Mouse (Mus musculus) embryonic facial prominence, embryonic 12.5 days (tissue): ENCODE data around the gene Rhot2. TPM values are rescaled to one million over a fixed set of nuclear protein-coding genes. Genes with fewer than 3 reads are reported as not detected.
"Not testable (repeated sequence)": the region's sequence is repeated elsewhere in the genome, so short reads cannot be mapped to it uniquely, and the experiment has no call there.

Experiments used
- ATAC-seq: fragments of 200-750 bp; cut with Nextera tagmentation; 2 replicates; pipeline ENCODE4 v1.8.0; 2017; ENCODE audit not compliant: insufficient number of reproducible peaks, insufficient read depth, low FRiP score, low TSS enrichment
- H3K27ac ChIP-seq: fragments of 300-500 bp; sonication (generic); 2 replicates; pipeline ENCODE4 v1.5.1; 2016; ENCODE audit warnings: mild to moderate bottlenecking
- H3K27me3 ChIP-seq: fragments of 300-500 bp; sonication (generic); 2 replicates; pipeline ENCODE4 v1.6.1; 2016; ENCODE audit warnings: mild to moderate bottlenecking, moderate library complexity
- H3K36me3 ChIP-seq: fragments of 300-500 bp; sonication (generic); 2 replicates; pipeline ENCODE4 v1.6.1; 2016; ENCODE audit warnings: mild to moderate bottlenecking
- H3K4me1 ChIP-seq: fragments of 300-500 bp; sonication (generic); 2 replicates; pipeline ENCODE4 v1.6.1; 2016
- H3K4me2 ChIP-seq: fragments of 300-500 bp; sonication (generic); replicated peaks from 2 replicates; pipeline ENCODE4 v1.6.1; 2016; ENCODE audit warnings: mild to moderate bottlenecking, moderate library complexity
- H3K4me3 ChIP-seq: fragments of 300-500 bp; sonication (generic); 2 replicates; pipeline ENCODE4 v1.5.1; 2016; ENCODE audit warnings: mild to moderate bottlenecking
- H3K9ac ChIP-seq: fragments of 300-500 bp; sonication (generic); 2 replicates; pipeline ENCODE4 v1.6.1; 2016; ENCODE audit warnings: mild to moderate bottlenecking, moderate library complexity
- H3K9me3 ChIP-seq: fragments of 300-500 bp; sonication (generic); 2 replicates; pipeline ENCODE4 v1.6.1; 2016; ENCODE audit warnings: mild to moderate bottlenecking, moderate library complexity
- WGBS: fragments of 180-500 bp; shearing (Covaris S2); methylation state at CpG from one replicate; pipeline ENCODE4 v1.1.7; 2016; 5-methylcytosine and 5-hydroxymethylcytosine counted together
- polyA plus RNA-seq: library from polyadenylated mRNA; unstranded; fragments of >200 nt; fragmentation: Nextera tagmentation; extraction: Ambion mirVana; gene quantifications from 2 replicates; pipeline ENCODE4 v1.2.1, GENCODE M21; 2016

The Rhot2 gene
- polyA plus RNA-seq, 1 experiment from 2014 or later = 23.0 TPM

- Histone ChIP-seq H3K4me3 (peak within 1 kb of the TSS; percentile 64), H3K4me1 (peaks cover 28% of the 10 kb centered on the region), H3K36me3 (peaks cover 30% of the 10 kb centered on the region), H3K9ac (peak within 1 kb of the TSS; percentile 70), H3K9me3 (no peaks in the 10 kb centered on the region), H3K4me2 (peak within 1 kb of the TSS; percentile 96), H3K27ac (peak within 1 kb of the TSS; percentile 57; the same call in 1 of the 2 replicates), H3K27me3 (peaks cover 28% of the 10 kb centered on the region)
- under 1% methylated on average over 18 of the region's 18 CpGs for WGBS
- no peak for ATAC-seq
Measured at GRCm38 (mm10) chr17:25823452-25823851, 21.2 kb downstream of the Rhot2 start, which contains the start of gene Wdr24. TSS of gene Wdr24 (plus strand) at chr17:25823627.

GRCm38 (mm10) chr17:25818851-25819780 is 25.5 kb downstream of the Rhot2 start:
- no peak for ATAC-seq

GRCm38 (mm10) chr17:25817662-25818061 is 27.0 kb downstream of the Rhot2 start:
- H3K9ac ChIP-seq = no peak overlapping the region
- H3K27me3 ChIP-seq = peaks cover 56% of the 10 kb centered on the region
- no peak overlapping the region for H3K4me2 ChIP-seq
- WGBS = 77% methylated on average over 11 of the region's 11 CpGs
- H3K9me3 ChIP-seq = no peaks in the 10 kb centered on the region
- ATAC-seq = no peak
- no peaks in the 10 kb centered on the region for H3K36me3 ChIP-seq
- no peaks in the 10 kb centered on the region; the same call in 1 of the 2 replicates for H3K4me1 ChIP-seq
- no peak overlapping the region for H3K27ac ChIP-seq
- no peak overlapping the region for H3K4me3 ChIP-seq

More at GRCm38 (mm10) chr17:25818851-25819780, 25.5 kb downstream of the Rhot2 start:
- no peak overlapping the region for H3K27ac ChIP-seq
- H3K9ac ChIP-seq = 0 out of 2 replicates have a peak overlapping the region, but pooled peaks have one; percentile 7
- peak overlapping the region; percentile 30 for H3K4me2 ChIP-seq
- peaks cover 49% of the 10 kb centered on the region for H3K27me3 ChIP-seq
- H3K36me3 ChIP-seq = no peaks in the 10 kb centered on the region
- no peaks in the 10 kb centered on the region for H3K9me3 ChIP-seq
- 0 out of 2 replicates have a peak overlapping the region, but pooled peaks have one; percentile 6 for H3K4me3 ChIP-seq
- H3K4me1 ChIP-seq = peaks cover 3% of the 10 kb centered on the region
- WGBS = 6% methylated on average over 46 of the region's 46 CpGs

- Histone ChIP-seq H3K4me2 (no peak overlapping the region), H3K9me3 (no peaks in the 10 kb centered on the region), H3K9ac (no peak overlapping the region), H3K4me1 (peaks cover 7% of the 10 kb centered on the region; the same call in 1 of the 2 replicates), H3K27ac (no peak overlapping the region), H3K4me3 (no peak overlapping the region), H3K27me3 (peaks cover 63% of the 10 kb centered on the region), H3K36me3 (no peaks in the 10 kb centered on the region)
- ATAC-seq = no peak
- WGBS = 2% methylated on average over 20 of the region's 20 CpGs
Measured at GRCm38 (mm10) chr17:25813471-25813870, 31.2 kb downstream of the Rhot2 start.

GRCm38 (mm10) chr17:25810890-25811289 is 33.8 kb downstream of the Rhot2 start:
- 70% methylated on average over 4 of the region's 4 CpGs for WGBS
- no peaks in the 10 kb centered on the region for H3K36me3 ChIP-seq
- ATAC-seq = no peak
- peaks cover 7% of the 10 kb centered on the region; the same call in 1 of the 2 replicates for H3K4me1 ChIP-seq
- no peak overlapping the region for H3K9ac ChIP-seq
- H3K27me3 ChIP-seq = peaks cover 52% of the 10 kb centered on the region
- no peaks in the 10 kb centered on the region for H3K9me3 ChIP-seq
- no peak overlapping the region for H3K4me3 ChIP-seq
- H3K27ac ChIP-seq = no peak overlapping the region
- no peak overlapping the region for H3K4me2 ChIP-seq

GRCm38 (mm10) chr17:25809606-25810340 is 34.9 kb downstream of the Rhot2 start:
- WGBS = 12% methylated on average over 25 of the region's 25 CpGs
- H3K36me3 ChIP-seq = no peaks in the 10 kb centered on the region
- H3K4me1 ChIP-seq = peaks cover 7% of the 10 kb centered on the region; the same call in 1 of the 2 replicates
- H3K27me3 ChIP-seq = peaks cover 49% of the 10 kb centered on the region
- H3K9ac ChIP-seq = peak overlapping the region; percentile 80
- peak overlapping the region; percentile 72 for H3K4me3 ChIP-seq
- no peaks in the 10 kb centered on the region for H3K9me3 ChIP-seq
- 0 out of 2 replicates have a peak overlapping the region, but pooled peaks have one; percentile 65 for H3K27ac ChIP-seq
- H3K4me2 ChIP-seq = peak overlapping the region; percentile 97
- ATAC-seq = peak; percentile 37; the same call in 1 of the 2 replicates

GRCm38 (mm10) chr17:25808789-25809605 is 35.7 kb downstream of the Rhot2 start, which contains the start of gene Fbxl16:
TSS of gene Fbxl16 (plus strand) at chr17:25809085.
- ATAC-seq = peak; percentile 61
- Histone ChIP-seq H3K36me3 (no peaks in the 10 kb centered on the region), H3K27ac (peak within 1 kb of the TSS; percentile 65), H3K4me3 (peak within 1 kb of the TSS; percentile 72), H3K4me1 (peaks cover 7% of the 10 kb centered on the region; the same call in 1 of the 2 replicates), H3K9ac (peak within 1 kb of the TSS; percentile 80), H3K9me3 (no peaks in the 10 kb centered on the region), H3K27me3 (peaks cover 53% of the 10 kb centered on the region), H3K4me2 (peak within 1 kb of the TSS; percentile 97)
- under 1% methylated on average over 84 of the region's 100 CpGs for WGBS

GRCm38 (mm10) chr17:25808028-25808427 is 36.6 kb downstream of the Rhot2 start:
- H3K4me2 ChIP-seq = peak overlapping the region; percentile 97
- peak overlapping the region; percentile 72 for H3K4me3 ChIP-seq
- H3K27ac ChIP-seq = no peak overlapping the region
- 41% methylated on average over 5 of the region's 5 CpGs for WGBS
- H3K36me3 ChIP-seq = no peaks in the 10 kb centered on the region
- peak overlapping the region; percentile 80; the same call in 1 of the 2 replicates for H3K9ac ChIP-seq
- H3K9me3 ChIP-seq = no peaks in the 10 kb centered on the region
- peaks cover 50% of the 10 kb centered on the region for H3K27me3 ChIP-seq
- H3K4me1 ChIP-seq = peaks cover 7% of the 10 kb centered on the region; the same call in 1 of the 2 replicates
- ATAC-seq = no peak

- not testable (repeated sequence) for H3K27ac ChIP-seq, H3K36me3 ChIP-seq, H3K4me2 ChIP-seq, H3K4me3 ChIP-seq, H3K4me1 ChIP-seq, H3K9me3 ChIP-seq, ATAC-seq, H3K9ac ChIP-seq
- peaks cover 44% of the 10 kb centered on the region for H3K27me3 ChIP-seq
- 44% methylated on average over 2 of the region's 2 CpGs for WGBS
Measured at GRCm38 (mm10) chr17:25807452-25807851, 37.2 kb downstream of the Rhot2 start.

- H3K4me1 ChIP-seq = peaks cover 7% of the 10 kb centered on the region; the same call in 1 of the 2 replicates
- 85% methylated on average over 4 of the region's 4 CpGs for WGBS
- no peak overlapping the region for H3K4me3 ChIP-seq
- H3K36me3 ChIP-seq = no peaks in the 10 kb centered on the region
- no peak overlapping the region for H3K27ac ChIP-seq
- peaks cover 38% of the 10 kb centered on the region for H3K27me3 ChIP-seq
- no peak overlapping the region for H3K9ac ChIP-seq
- no peak for ATAC-seq
- no peak overlapping the region for H3K4me2 ChIP-seq
- no peaks in the 10 kb centered on the region for H3K9me3 ChIP-seq
Measured at GRCm38 (mm10) chr17:25806507-25806906, 38.1 kb downstream of the Rhot2 start.
